Mouse (Mus musculus) c-Kit-positive CD71-positive TER-119-negative erythroid progenitor cells, embryonic 14.5 days (primary cell): Measurements from ENCODE around the gene Polr1c.

ENCODE experiments used
- DNase-seq: peaks from one replicate; pipeline ENCODE4 v3.0.0-alpha.2; 2013; ENCODE audit warnings: low read depth

Polr1c gene

GRCm38 (mm10) chr17:46247512-46248188, at the start of gene Polr1c, which contains the start of gene Yipf3:
Polr1c (minus strand) TSS chr17:46248054.
Yipf3 (plus strand) TSS chr17:46248080.
- peak; percentile 89 for DNase-seq

GRCm38 (mm10) chr17:46297028-46297363, 49.1 kb upstream of the Polr1c start:
- no peak for DNase-seq

GRCm38 (mm10) chr17:46296601-46297000, 48.7 kb upstream of the Polr1c start:
- DNase-seq = no peak

- DNase-seq = no peak
Observed at GRCm38 (mm10) chr17:46287678-46288095, 39.8 kb upstream of the Polr1c start.

GRCm38 (mm10) chr17:46285407-46285806, 37.6 kb upstream of the Polr1c start:
- DNase-seq = no peak

- no peak for DNase-seq
Observed at GRCm38 (mm10) chr17:46284653-46285052, 36.8 kb upstream of the Polr1c start.

- no peak for DNase-seq
Observed at GRCm38 (mm10) chr17:46283911-46284310, 36.1 kb upstream of the Polr1c start.

- DNase-seq = no peak
Observed at GRCm38 (mm10) chr17:46283140-46283539, 35.3 kb upstream of the Polr1c start.

GRCm38 (mm10) chr17:46282483-46283123, 34.7 kb upstream of the Polr1c start, which contains the start of gene Tjap1:
Tjap1 (minus strand) TSS chr17:46283026.
- DNase-seq = peak; percentile 64

- DNase-seq = no peak
Observed at GRCm38 (mm10) chr17:46278011-46278765, 30.3 kb upstream of the Polr1c start.

- no peak for DNase-seq
Observed at GRCm38 (mm10) chr17:46277586-46277985, 29.7 kb upstream of the Polr1c start.

- DNase-seq = no peak
Observed at GRCm38 (mm10) chr17:46275506-46275905, 27.7 kb upstream of the Polr1c start.

GRCm38 (mm10) chr17:46275034-46275433, 27.2 kb upstream of the Polr1c start:
- DNase-seq = no peak

GRCm38 (mm10) chr17:46274465-46274864, 26.6 kb upstream of the Polr1c start:
- no peak for DNase-seq

- no peak for DNase-seq
Observed at GRCm38 (mm10) chr17:46273803-46274236, 26.0 kb upstream of the Polr1c start.

- DNase-seq = no peak
Observed at GRCm38 (mm10) chr17:46272675-46273074, 24.8 kb upstream of the Polr1c start.

- no peak for DNase-seq
Observed at GRCm38 (mm10) chr17:46272058-46272457, 24.2 kb upstream of the Polr1c start.

- DNase-seq = no peak
Observed at GRCm38 (mm10) chr17:46269771-46270534, 22.1 kb upstream of the Polr1c start.

- no peak for DNase-seq
Observed at GRCm38 (mm10) chr17:46268026-46268720, 20.3 kb upstream of the Polr1c start.

- no peak for DNase-seq
Observed at GRCm38 (mm10) chr17:46267511-46267910, 19.7 kb upstream of the Polr1c start.

- no peak for DNase-seq
Observed at GRCm38 (mm10) chr17:46266986-46267385, 19.1 kb upstream of the Polr1c start.
